Mouse (Mus musculus): ENCODE measurements around the gene Selenos. TPM values are rescaled to one million over a fixed set of nuclear protein-coding genes. Genes with fewer than 3 reads are reported as not detected.

Gene Selenos
- polyA plus RNA-seq, 1 experiment from 2014 or later, result 129 TPM

GRCm38 (mm10) chr7:66138878-66139277, 59.4 kb downstream of the Selenos start:
- no peaks in the 10 kb centered on the region for H3K36me3 ChIP-seq (ENCODE audit: control insufficient read depth, insufficient read depth, low read length)
- no peaks in the 10 kb centered on the region for H3K9me3 ChIP-seq (ENCODE audit: control insufficient read depth, low read length)
- H3K4me2 ChIP-seq (ENCODE audit: low read depth, low read length), result no peak overlapping the region
- no peak overlapping the region for H3K27ac ChIP-seq (ENCODE audit: low read length)
- H3K4me3 ChIP-seq (ENCODE audit: low read length), result no peak overlapping the region
- no peak for ATAC-seq
- H3K9ac ChIP-seq (ENCODE audit: low read depth, low read length), result no peak overlapping the region
- no peaks in the 10 kb centered on the region for H3K27me3 ChIP-seq (replicated peaks; ENCODE audit: control insufficient read depth, insufficient read depth, low read length)
- 89% methylated on average over 5 of the region's 5 CpGs for WGBS
- H3K4me1 ChIP-seq (ENCODE audit: control insufficient read depth, insufficient read depth, low read length), result peaks cover 33% of the 10 kb centered on the region

Other genes starting within 250 kb of the Selenos start
- 2.2 and 2.3 TPM in 2 replicates for gene Pcsk6, start 217.9 kb upstream of the Selenos start, polyA plus RNA-seq (2015; fragmentation: Nextera tagmentation; extraction: Ambion mirVana)
- gene Gm45213, start 36.0 kb upstream of the Selenos start, polyA plus RNA-seq (2015; fragmentation: Nextera tagmentation; extraction: Ambion mirVana), result not detected in 2 replicates
- gene Snrpa1, start 20.6 kb upstream of the Selenos start, polyA plus RNA-seq (2015; fragmentation: Nextera tagmentation; extraction: Ambion mirVana), result 137 and 156 TPM in 2 replicates
- gene Chsy1, start 29.9 kb downstream of the Selenos start, polyA plus RNA-seq (2015; fragmentation: Nextera tagmentation; extraction: Ambion mirVana), result 6.3 and 7.0 TPM in 2 replicates

Measured in intestine, embryonic 16.5 days (tissue).